Mouse (Mus musculus) midbrain, postnatal 0 days (tissue): ENCODE results near the gene Mad1l1. TPM values are rescaled to one million over a fixed set of nuclear protein-coding genes. Genes with fewer than 3 reads are reported as not detected.
A peak's percentile ranks its signal among the peaks of the same experiment; 100 is the strongest.

ENCODE experiments used
- ATAC-seq: fragments of 200-750 bp; cut with Nextera tagmentation; 2 replicates; pipeline ENCODE4 v1.8.0; 2017; ENCODE audit warnings: moderate number of reproducible peaks, mild to moderate bottlenecking, moderate TSS enrichment, moderate library complexity; ENCODE audit not compliant: low FRiP score
- DNase-seq: peaks from one replicate; pipeline ENCODE4 v3.0.0-alpha.2; 2015; ENCODE audit warnings: low spot score
- H3K27ac ChIP-seq: fragments of 300-500 bp; sonication (generic); 2 replicates; pipeline ENCODE4 v1.5.1; 2014; ENCODE audit warnings: low read depth, mild to moderate bottlenecking, low read length, mixed read lengths
- H3K27me3 ChIP-seq: fragments of 300-500 bp; sonication (generic); 2 replicates; pipeline ENCODE4 v1.6.1; 2014; ENCODE audit warnings: low read length, control low read depth, mixed read lengths; ENCODE audit not compliant: insufficient read depth
- H3K36me3 ChIP-seq: fragments of 300-500 bp; sonication (generic); 2 replicates; pipeline ENCODE4 v1.6.1; 2014; ENCODE audit warnings: low read length, control low read depth, mixed read lengths; ENCODE audit not compliant: insufficient read depth
- H3K4me1 ChIP-seq: fragments of 300-500 bp; sonication (generic); 2 replicates; pipeline ENCODE4 v1.6.1; 2014; ENCODE audit warnings: mild to moderate bottlenecking, control low read depth, antibody characterized with exemption, low read length, mixed read lengths; ENCODE audit not compliant: insufficient read depth
- H3K4me2 ChIP-seq: fragments of 300-500 bp; sonication (generic); 2 replicates; pipeline ENCODE4 v1.6.1; 2014; ENCODE audit warnings: low read depth, mild to moderate bottlenecking, low read length, mixed read lengths; ENCODE audit not compliant: poor library complexity, severe bottlenecking
- H3K4me3 ChIP-seq: fragments of 300-500 bp; sonication (generic); 2 replicates; pipeline ENCODE4 v1.5.1; 2014; ENCODE audit warnings: low read depth, mild to moderate bottlenecking, low read length, moderate library complexity
- H3K9ac ChIP-seq: fragments of 300-500 bp; sonication (generic); replicated peaks from 2 replicates; pipeline ENCODE4 v1.6.1; 2014; ENCODE audit warnings: mild to moderate bottlenecking, low read length, moderate library complexity, mixed read lengths; ENCODE audit not compliant: poor library complexity, severe bottlenecking
- H3K9me3 ChIP-seq: fragments of 300-500 bp; sonication (generic); 2 replicates; pipeline ENCODE4 v1.6.1; 2016; ENCODE audit warnings: low read length, control low read depth
- CTCF ChIP-seq: IDR thresholded peaks from 2 replicates; pipeline ENCODE4 v1.5.1; 2016; ENCODE audit warnings: antibody characterized with exemption, mild to moderate bottlenecking
- WGBS: fragments of 180-500 bp; shearing (Covaris S2); extraction: QIAGEN DNeasy Blood & Tissue Kit; methylation state at CpG from one replicate; pipeline ENCODE4 v1.1.7; 2014; 5-methylcytosine and 5-hydroxymethylcytosine counted together
- polyA plus RNA-seq: library from polyadenylated mRNA; unstranded; fragments of >200 nt; fragmentation: Nextera tagmentation; extraction: Ambion mirVana; gene quantifications from 2 replicates; pipeline ENCODE4 v1.2.1, GENCODE M21; 2015
- total RNA-seq: library from RNA; depleted of rRNA; stranded (reverse); fragments of >200 nt; gene quantifications from 2 replicates; pipeline ENCODE4 v1.2.3, GENCODE M21; 2014

Gene Mad1l1
- total and polyA plus RNA-seq, 2 experiments from 2014 or later: 25.9 to 33.5 TPM

DNA sequence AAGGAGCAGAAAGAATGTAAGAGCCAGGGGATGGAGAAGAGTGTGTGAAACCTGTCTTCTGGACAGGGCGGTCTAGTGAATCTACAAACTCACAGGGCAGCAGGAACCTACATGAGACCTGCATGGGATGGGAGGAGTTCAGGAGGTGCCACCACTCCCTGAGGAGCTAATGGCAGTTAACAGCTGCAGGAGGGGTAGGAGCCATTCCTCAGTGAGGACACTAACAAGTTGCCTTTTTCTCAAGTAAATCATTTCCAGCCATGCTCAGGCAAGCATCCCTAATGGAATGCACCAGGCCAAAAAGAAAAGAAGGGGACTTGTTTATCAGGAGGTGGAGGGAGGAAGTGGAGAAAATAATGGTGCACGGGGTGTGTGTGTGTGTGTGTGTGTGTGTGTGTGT lies 95.5 kb downstream of the Mad1l1 start:
- no peaks in the 10 kb centered on the region for H3K27me3 ChIP-seq
- H3K36me3 ChIP-seq: no peaks in the 10 kb centered on the region
- no peak overlapping the region for H3K4me2 ChIP-seq
- H3K9ac ChIP-seq: no peak overlapping the region
- H3K9me3 ChIP-seq: no peaks in the 10 kb centered on the region
- no peak overlapping the region for H3K27ac ChIP-seq
- DNase-seq: no peak
- no peak overlapping the region for H3K4me3 ChIP-seq
- 0 out of 2 replicates have a peak, but pooled peaks cover 3% of the 10 kb centered on the region for H3K4me1 ChIP-seq
- 78% methylated on average over 2 of the region's 2 CpGs for WGBS
- no peak for TF ChIP-seq CTCF
- no peak for ATAC-seq

DNA sequence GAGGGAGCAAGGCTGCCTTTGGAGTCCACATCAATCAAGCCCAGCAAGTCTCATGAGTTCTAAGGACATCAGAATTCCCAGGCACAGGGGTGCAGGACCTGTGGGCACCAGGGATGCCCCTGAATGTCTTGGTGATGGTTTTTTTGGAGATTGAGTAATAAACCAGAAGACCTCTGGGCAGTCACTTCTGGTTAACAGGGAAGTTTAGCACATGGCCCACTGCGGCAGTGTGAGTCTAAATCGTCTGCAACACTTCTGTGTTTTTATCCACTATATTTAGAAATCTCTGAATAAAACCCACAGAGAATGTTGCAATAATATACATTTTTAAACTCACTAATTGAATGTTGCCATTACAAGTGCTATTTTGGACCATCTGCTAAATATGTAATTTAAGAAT lies 96.2 kb downstream of the Mad1l1 start:
- no peak overlapping the region for H3K9ac ChIP-seq
- H3K4me2 ChIP-seq: no peak overlapping the region
- no peak overlapping the region for H3K27ac ChIP-seq
- H3K4me1 ChIP-seq: 0 out of 2 replicates have a peak, but pooled peaks cover 3% of the 10 kb centered on the region
- TF ChIP-seq CTCF: no peak
- H3K4me3 ChIP-seq: no peak overlapping the region
- no peaks in the 10 kb centered on the region for H3K9me3 ChIP-seq
- WGBS: 90% methylated on average over 2 of the region's 2 CpGs
- ATAC-seq: no peak
- H3K27me3 ChIP-seq: no peaks in the 10 kb centered on the region
- no peaks in the 10 kb centered on the region for H3K36me3 ChIP-seq
- DNase-seq: no peak

DNA sequence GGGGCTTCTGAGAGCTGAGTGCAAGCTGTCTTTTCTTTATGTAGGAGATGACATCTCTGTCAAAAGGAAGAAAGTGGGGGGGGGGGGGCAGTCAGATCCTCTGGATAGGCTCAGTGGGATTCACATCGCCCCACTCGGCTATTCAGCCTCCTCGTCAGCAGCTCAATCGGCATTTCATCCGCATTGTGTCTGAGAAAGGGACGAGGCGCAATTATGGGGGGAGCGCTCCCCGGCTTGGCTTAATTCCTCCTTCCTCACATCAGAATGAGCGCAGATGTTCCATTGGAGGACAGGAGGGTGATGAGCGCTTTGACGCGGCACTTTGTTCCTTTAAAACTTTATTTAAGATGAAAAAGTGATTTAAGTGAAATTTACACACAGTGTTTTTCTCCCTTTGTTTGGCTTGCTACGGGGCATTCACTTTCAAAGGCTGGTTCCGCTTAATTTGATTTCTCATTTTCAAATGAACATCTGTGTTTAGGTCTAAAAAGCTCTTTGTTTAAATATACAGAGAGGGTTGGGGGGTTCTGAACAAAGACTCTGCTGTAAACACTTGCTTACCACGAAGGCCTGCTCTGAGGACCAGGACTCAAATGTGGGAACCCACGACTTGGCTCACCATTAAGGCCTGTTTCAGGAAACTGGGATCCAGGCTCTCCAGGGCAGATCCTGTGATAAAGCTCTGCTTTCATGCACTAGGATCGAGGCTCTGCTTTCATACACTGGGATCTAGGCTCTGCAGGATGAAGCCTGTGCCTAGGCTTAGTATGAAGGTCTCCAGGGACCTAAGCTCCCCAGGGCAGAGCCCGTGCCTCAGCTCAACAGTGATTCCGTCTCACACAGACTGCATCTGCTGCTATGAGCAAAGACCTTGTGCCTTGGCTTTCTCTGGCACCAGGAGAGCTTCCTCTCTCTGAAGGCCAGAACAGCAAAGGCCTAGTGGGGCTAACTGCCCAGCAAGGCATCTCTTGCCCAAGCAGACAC lies 98.0 kb downstream of the Mad1l1 start:
- 0 out of 2 replicates have a peak overlapping the region, but pooled peaks have one; percentile 6 for H3K27ac ChIP-seq
- no peak overlapping the region for H3K9ac ChIP-seq
- TF ChIP-seq CTCF: no peak
- 0 out of 2 replicates have a peak, but pooled peaks cover 3% of the 10 kb centered on the region for H3K4me1 ChIP-seq
- no peaks in the 10 kb centered on the region for H3K27me3 ChIP-seq
- H3K4me2 ChIP-seq: no peak overlapping the region
- WGBS: 28% methylated on average over 20 of the region's 20 CpGs
- no peaks in the 10 kb centered on the region for H3K36me3 ChIP-seq
- ATAC-seq (no peak), DNase-seq (peak; percentile 34)
- H3K4me3 ChIP-seq: no peak overlapping the region
- no peaks in the 10 kb centered on the region for H3K9me3 ChIP-seq

DNA sequence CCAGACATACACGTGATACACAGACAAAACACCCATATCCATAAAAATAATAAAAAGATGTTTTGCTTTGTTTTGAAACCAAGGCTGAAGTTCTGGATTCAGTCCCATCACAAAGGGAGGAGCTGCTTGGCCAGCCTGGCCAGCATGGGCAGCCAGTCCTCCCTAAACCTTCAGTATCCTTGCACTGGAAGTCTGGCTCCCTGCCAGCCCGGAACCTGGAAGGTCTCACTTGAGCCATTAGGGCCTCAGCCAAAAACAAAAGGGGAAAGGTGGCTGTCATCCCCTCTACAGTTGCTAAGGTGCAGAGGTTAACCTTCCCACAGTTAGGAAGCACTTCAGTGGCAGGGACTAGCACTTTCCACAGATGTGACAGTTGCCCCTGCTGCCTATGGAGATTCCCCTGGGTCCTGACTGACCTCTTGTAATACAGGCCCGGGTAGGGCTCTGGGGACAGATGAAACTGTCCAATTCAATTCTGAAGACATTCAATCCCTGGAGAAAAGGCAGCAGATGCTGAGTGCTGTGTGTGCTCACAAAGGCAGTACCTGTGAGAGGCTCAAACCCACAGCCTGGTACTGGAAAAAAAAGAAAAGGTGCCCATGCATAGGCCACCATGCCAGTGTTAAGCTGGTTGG lies 100.2 kb downstream of the Mad1l1 start:
- H3K9me3 ChIP-seq: no peaks in the 10 kb centered on the region
- H3K27me3 ChIP-seq: no peaks in the 10 kb centered on the region
- no peak for TF ChIP-seq CTCF
- H3K36me3 ChIP-seq: no peaks in the 10 kb centered on the region
- no peak overlapping the region for H3K4me3 ChIP-seq
- H3K4me1 ChIP-seq: peaks cover 6% of the 10 kb centered on the region; the same call in 1 of the 2 replicates
- no peak overlapping the region for H3K27ac ChIP-seq
- no peak overlapping the region for H3K4me2 ChIP-seq
- no peak for DNase-seq
- 72% methylated on average over 3 of the region's 3 CpGs for WGBS
- ATAC-seq: no peak
- H3K9ac ChIP-seq: no peak overlapping the region

DNA sequence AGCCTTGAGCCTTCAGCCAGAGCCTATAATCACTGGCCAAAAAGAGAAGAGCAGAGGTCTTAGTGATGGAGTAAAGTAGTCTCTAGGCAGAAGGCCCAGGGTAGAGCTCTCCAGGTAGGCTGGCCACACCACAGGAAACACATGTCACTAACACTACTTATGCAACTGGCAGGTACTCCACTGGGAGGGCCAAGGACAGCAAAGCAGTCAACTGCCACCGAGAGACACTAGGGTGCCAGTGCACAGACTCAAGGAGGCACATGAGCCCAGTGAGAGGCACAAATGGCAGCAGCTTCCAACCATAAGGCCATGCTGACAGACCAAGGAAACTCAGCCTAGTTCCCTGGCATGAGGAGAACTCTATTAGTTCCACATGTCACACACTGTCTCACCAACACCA lies 102.1 kb downstream of the Mad1l1 start:
- no peak for DNase-seq
- H3K27me3 ChIP-seq: no peaks in the 10 kb centered on the region
- no peak for TF ChIP-seq CTCF
- H3K4me2 ChIP-seq: no peak overlapping the region
- no peak overlapping the region for H3K4me3 ChIP-seq
- H3K9ac ChIP-seq: no peak overlapping the region
- H3K36me3 ChIP-seq: no peaks in the 10 kb centered on the region
- no peaks in the 10 kb centered on the region for H3K9me3 ChIP-seq
- no peak overlapping the region for H3K27ac ChIP-seq
- H3K4me1 ChIP-seq: peaks cover 9% of the 10 kb centered on the region; the same call in 1 of the 2 replicates
- ATAC-seq: no peak
- WGBS: 88% methylated on average over 1 of the region's 1 CpGs

DNA sequence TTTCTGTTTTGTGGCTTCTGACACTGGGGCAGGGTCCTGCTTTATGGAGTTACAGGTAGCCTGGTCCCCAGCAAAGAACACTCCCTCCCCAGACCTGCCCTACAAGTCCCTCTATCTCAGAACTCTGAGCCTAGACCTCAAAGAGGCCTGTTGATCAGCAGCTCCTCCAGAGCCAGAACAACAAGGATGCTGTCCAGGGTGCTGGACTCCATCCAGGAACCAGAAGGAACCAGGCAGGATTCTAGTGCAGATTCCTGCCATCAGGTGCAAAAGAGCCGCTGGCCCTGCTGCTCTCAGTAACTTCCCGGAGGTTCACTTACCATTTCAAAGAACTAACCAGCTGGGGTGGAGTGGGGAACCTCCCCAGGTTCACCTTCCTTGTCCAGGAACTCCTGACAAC lies 103.5 kb downstream of the Mad1l1 start:
- no peak for DNase-seq
- WGBS: 44% methylated on average over 2 of the region's 2 CpGs
- ATAC-seq: no peak

More for the DNA sequence above, 103.5 kb downstream of the Mad1l1 start:
- no peaks in the 10 kb centered on the region for H3K9me3 ChIP-seq
- H3K4me1 ChIP-seq: peaks cover 6% of the 10 kb centered on the region; the same call in 1 of the 2 replicates
- no peak overlapping the region for H3K4me3 ChIP-seq
- no peaks in the 10 kb centered on the region for H3K27me3 ChIP-seq
- no peak for TF ChIP-seq CTCF
- no peak overlapping the region for H3K9ac ChIP-seq
- no peak overlapping the region for H3K27ac ChIP-seq
- H3K36me3 ChIP-seq: no peaks in the 10 kb centered on the region
- H3K4me2 ChIP-seq: no peak overlapping the region
